Mouse (Mus musculus): Measurements from ENCODE around the gene 1700003E16Rik.

DNA sequence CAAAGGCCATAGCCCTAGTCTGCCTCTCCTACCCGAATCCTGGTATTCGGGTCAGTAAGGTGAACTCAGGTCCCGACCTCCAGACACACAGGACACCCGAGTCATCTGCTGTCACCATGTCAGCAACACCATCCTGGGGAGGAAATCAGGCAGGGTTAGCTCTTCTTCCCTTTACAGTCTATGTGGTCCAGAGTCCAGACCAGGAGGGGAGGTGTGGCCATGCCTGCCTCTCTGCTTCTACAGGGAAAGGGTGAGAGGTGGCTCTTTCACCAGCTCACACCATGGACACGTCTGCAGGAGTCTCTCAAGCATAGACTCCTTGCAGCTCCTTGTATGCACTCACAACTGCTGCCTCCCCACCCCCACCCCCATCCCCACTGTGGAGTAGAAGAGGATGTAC is 2.7 kb upstream of the 1700003E16Rik start:
- TF ChIP-seq MAX (IDR thresholded peaks at IDR 0.05; ENCODE audit: low read depth), result no peak
- no peak for TF ChIP-seq POLR2A (IDR thresholded peaks at IDR 0.05; ENCODE audit: insufficient read length, low read depth)
- TF ChIP-seq TCF3 (IDR thresholded peaks at IDR 0.05; ENCODE audit: insufficient read length, low read depth), result no peak
- no peak for TF ChIP-seq E2F4 (IDR thresholded peaks at IDR 0.05; ENCODE audit: insufficient read depth)
- TF ChIP-seq USF1 (IDR thresholded peaks at IDR 0.05; ENCODE audit: low read depth), result no peak
- peak; percentile 8 for TF ChIP-seq POLR2AphosphoS2 (IDR thresholded peaks at IDR 0.05; ENCODE audit: insufficient read length, low read depth)
- no peak for TF ChIP-seq MYOG (IDR thresholded peaks at IDR 0.05; ENCODE audit: control insufficient read depth in 1 of 3, insufficient read depth in 1 of 3, insufficient read length in 2 of 3, low read depth in 2 of 3)

All from myocyte (in vitro differentiated cells).